Mouse (Mus musculus): ENCODE results near the gene Ssb. TPM values are rescaled to one million over a fixed set of nuclear protein-coding genes. Genes with fewer than 3 reads are reported as not detected.

The Ssb gene
- 80.8 and 173 TPM in 2 replicates for polyA plus RNA-seq (2012; rRNA removed)
- polyA plus RNA-seq (2014; fragmentation: Nextera tagmentation; extraction: Ambion mirVana) = 288 and 291 TPM in 2 replicates

- peak within 1 kb of the TSS; percentile 97 for H3K9ac ChIP-seq (ENCODE audit: low read depth, low read length, severe bottlenecking)
- no peaks in the 10 kb centered on the region for H3K9me3 ChIP-seq (ENCODE audit: control insufficient read depth, low read length)
- TF ChIP-seq POLR2A (IDR thresholded peaks at IDR 0.05; ENCODE audit: borderline replicate concordance, extremely low read depth, insufficient read depth, insufficient read length) = peak; percentile 92; the same call in 1 of the 2 replicates
- 0 out of 2 replicates have a peak, but pooled peaks cover 4% of the 10 kb centered on the region for H3K4me1 ChIP-seq (ENCODE audit: control insufficient read depth, insufficient read depth, low read length)
- peak within 1 kb of the TSS; percentile 75 for H3K4me2 ChIP-seq (replicated peaks; ENCODE audit: low read depth, low read length, severe bottlenecking)
- ATAC-seq (ENCODE audit: low FRiP score, low read depth) (peak; percentile 97), DNase-seq (ENCODE audit: low spot score) (peak; percentile 93)
- H3K4me3 ChIP-seq (replicated peaks; ENCODE audit: low read length) = peak within 1 kb of the TSS; percentile 99
- no peaks in the 10 kb centered on the region for H3K27me3 ChIP-seq (ENCODE audit: control insufficient read depth, insufficient read depth, low read length)
- H3K27ac ChIP-seq (replicated peaks; ENCODE audit: low read depth, low read length) = peak within 1 kb of the TSS; percentile 90
- 1% methylated on average over 55 of the region's 66 CpGs for WGBS
- peaks cover 13% of the 10 kb centered on the region for H3K36me3 ChIP-seq (ENCODE audit: control insufficient read depth, insufficient read depth, low read length)
Measured at GRCm38 (mm10) chr2:69861485-69862091, at the start of gene Ssb. TSS of gene Ssb (plus strand) at chr2:69861562.

GRCm38 (mm10) chr2:69816575-69816974 is 44.8 kb upstream of the Ssb start:
- Histone ChIP-seq H3K9me3 (ENCODE audit: control insufficient read depth, low read length) (no peaks in the 10 kb centered on the region), H3K27ac (replicated peaks; ENCODE audit: low read depth, low read length) (no peak overlapping the region), H3K27me3 (ENCODE audit: control insufficient read depth, insufficient read depth, low read length) (no peaks in the 10 kb centered on the region), H3K36me3 (ENCODE audit: control insufficient read depth, insufficient read depth, low read length) (no peaks in the 10 kb centered on the region), H3K9ac (ENCODE audit: low read depth, low read length, severe bottlenecking) (no peak overlapping the region), H3K4me3 (replicated peaks; ENCODE audit: low read length) (no peak overlapping the region), H3K4me1 (ENCODE audit: control insufficient read depth, insufficient read depth, low read length) (peaks cover 2% of the 10 kb centered on the region; the same call in 1 of the 2 replicates), H3K4me2 (replicated peaks; ENCODE audit: low read depth, low read length, severe bottlenecking) (no peak overlapping the region)
- no peak for TF ChIP-seq POLR2A (IDR thresholded peaks at IDR 0.05; ENCODE audit: borderline replicate concordance, extremely low read depth, insufficient read depth, insufficient read length)
- no peak for ATAC-seq (ENCODE audit: low FRiP score, low read depth)
- DNase-seq (ENCODE audit: low spot score) = no peak
- WGBS = 73% methylated on average over 5 of the region's 5 CpGs

GRCm38 (mm10) chr2:69818350-69819085 is 42.8 kb upstream of the Ssb start:
- no peak overlapping the region for H3K4me3 ChIP-seq (replicated peaks; ENCODE audit: low read length)
- 71% methylated on average over 9 of the region's 9 CpGs for WGBS
- ATAC-seq (ENCODE audit: low FRiP score, low read depth) (no peak), DNase-seq (ENCODE audit: low spot score) (no peak)
- H3K4me1 ChIP-seq (ENCODE audit: control insufficient read depth, insufficient read depth, low read length) = peaks cover 5% of the 10 kb centered on the region; the same call in 1 of the 2 replicates
- TF ChIP-seq POLR2A (IDR thresholded peaks at IDR 0.05; ENCODE audit: borderline replicate concordance, extremely low read depth, insufficient read depth, insufficient read length) = no peak
- no peak overlapping the region for H3K27ac ChIP-seq (replicated peaks; ENCODE audit: low read depth, low read length)
- no peaks in the 10 kb centered on the region for H3K27me3 ChIP-seq (ENCODE audit: control insufficient read depth, insufficient read depth, low read length)
- no peak overlapping the region for H3K4me2 ChIP-seq (replicated peaks; ENCODE audit: low read depth, low read length, severe bottlenecking)
- H3K36me3 ChIP-seq (ENCODE audit: control insufficient read depth, insufficient read depth, low read length) = no peaks in the 10 kb centered on the region
- no peaks in the 10 kb centered on the region for H3K9me3 ChIP-seq (ENCODE audit: control insufficient read depth, low read length)
- no peak overlapping the region for H3K9ac ChIP-seq (ENCODE audit: low read depth, low read length, severe bottlenecking)

GRCm38 (mm10) chr2:69820201-69820600 is 41.2 kb upstream of the Ssb start:
- Histone ChIP-seq H3K27ac (replicated peaks; ENCODE audit: low read depth, low read length) (no peak overlapping the region), H3K4me1 (ENCODE audit: control insufficient read depth, insufficient read depth, low read length) (peaks cover 8% of the 10 kb centered on the region; the same call in 1 of the 2 replicates), H3K27me3 (ENCODE audit: control insufficient read depth, insufficient read depth, low read length) (no peaks in the 10 kb centered on the region), H3K4me3 (replicated peaks; ENCODE audit: low read length) (no peak overlapping the region), H3K9ac (ENCODE audit: low read depth, low read length, severe bottlenecking) (no peak overlapping the region), H3K36me3 (ENCODE audit: control insufficient read depth, insufficient read depth, low read length) (0 out of 2 replicates have a peak, but pooled peaks cover 4% of the 10 kb centered on the region), H3K4me2 (replicated peaks; ENCODE audit: low read depth, low read length, severe bottlenecking) (no peak overlapping the region), H3K9me3 (ENCODE audit: control insufficient read depth, low read length) (no peaks in the 10 kb centered on the region)
- ATAC-seq (ENCODE audit: low FRiP score, low read depth) (no peak), DNase-seq (ENCODE audit: low spot score) (no peak)
- TF ChIP-seq POLR2A (IDR thresholded peaks at IDR 0.05; ENCODE audit: borderline replicate concordance, extremely low read depth, insufficient read depth, insufficient read length) = no peak
- WGBS = 50% methylated on average over 1 of the region's 1 CpGs

- Histone ChIP-seq H3K27ac (replicated peaks; ENCODE audit: low read depth, low read length) (peak within 1 kb of the TSS; percentile 96), H3K4me1 (ENCODE audit: control insufficient read depth, insufficient read depth, low read length) (peaks cover 8% of the 10 kb centered on the region; the same call in 1 of the 2 replicates), H3K4me2 (replicated peaks; ENCODE audit: low read depth, low read length, severe bottlenecking) (peak within 1 kb of the TSS; percentile 72), H3K9me3 (ENCODE audit: control insufficient read depth, low read length) (no peaks in the 10 kb centered on the region), H3K4me3 (replicated peaks; ENCODE audit: low read length) (peak within 1 kb of the TSS; percentile 82), H3K9ac (ENCODE audit: low read depth, low read length, severe bottlenecking) (peak within 1 kb of the TSS; percentile 97), H3K36me3 (ENCODE audit: control insufficient read depth, insufficient read depth, low read length) (peaks cover 13% of the 10 kb centered on the region; the same call in 1 of the 2 replicates), H3K27me3 (ENCODE audit: control insufficient read depth, insufficient read depth, low read length) (no peaks in the 10 kb centered on the region)
- DNase-seq (ENCODE audit: low spot score) = peak; percentile 53
- no peak for TF ChIP-seq POLR2A (IDR thresholded peaks at IDR 0.05; ENCODE audit: borderline replicate concordance, extremely low read depth, insufficient read depth, insufficient read length)
- WGBS = 12% methylated on average over 8 of the region's 8 CpGs
- ATAC-seq (ENCODE audit: low FRiP score, low read depth) = 0 out of 2 replicates have a peak, but pooled peaks have one; percentile 17
Measured at GRCm38 (mm10) chr2:69821711-69822110, 39.7 kb upstream of the Ssb start, which contains the start of gene Klhl23. TSS of gene Klhl23 (plus strand) at chr2:69821944.

Data from limb, embryonic 14.5 days (tissue).